Mouse (Mus musculus): ENCODE data around the gene Kdm8. TPM values are rescaled to one million over a fixed set of nuclear protein-coding genes. Genes with fewer than 3 reads are reported as not detected.

The Kdm8 gene
- polyA plus RNA-seq, 1 experiment from 2014 or later = 5.2 TPM

DNA sequence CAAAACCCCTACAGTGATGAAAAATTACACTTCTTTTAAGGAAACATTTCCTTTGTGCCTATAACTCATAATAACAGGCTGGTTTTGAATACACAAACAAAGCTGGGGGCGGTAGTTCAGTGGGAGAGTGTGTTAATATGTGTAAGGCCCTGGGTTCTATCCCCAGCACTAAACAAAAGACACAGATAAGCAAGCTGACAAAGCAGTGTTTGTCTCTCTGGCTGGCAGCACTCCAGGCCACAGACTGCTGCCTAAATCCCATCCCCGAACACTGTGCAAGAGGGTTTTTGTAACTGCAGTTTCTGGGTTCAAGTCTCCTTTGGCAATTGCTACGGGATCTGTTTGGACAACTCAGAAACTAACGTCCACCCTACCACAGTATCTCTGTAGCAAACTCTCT lies 2.2 kb upstream of the Kdm8 start:
- ATAC-seq (no peak), DNase-seq (ENCODE audit: low spot score) (no peak)
- Histone ChIP-seq H3K4me3 (ENCODE audit: low read depth, low read length) (no peak overlapping the region), H3K27ac (ENCODE audit: low read depth, low read length) (no peak overlapping the region), H3K36me3 (ENCODE audit: control insufficient read depth, insufficient read depth, low read length) (no peaks in the 10 kb centered on the region), H3K9ac (ENCODE audit: low read length) (no peak overlapping the region), H3K27me3 (replicated peaks; ENCODE audit: control insufficient read depth, insufficient read depth, low read length) (no peaks in the 10 kb centered on the region), H3K9me3 (replicated peaks; ENCODE audit: control insufficient read depth, low read length) (no peaks in the 10 kb centered on the region), H3K4me2 (ENCODE audit: low read length) (no peak overlapping the region), H3K4me1 (ENCODE audit: control insufficient read depth, insufficient read depth, low read length) (peaks cover 10% of the 10 kb centered on the region)
- WGBS = 57% methylated on average over 4 of the region's 4 CpGs

DNA sequence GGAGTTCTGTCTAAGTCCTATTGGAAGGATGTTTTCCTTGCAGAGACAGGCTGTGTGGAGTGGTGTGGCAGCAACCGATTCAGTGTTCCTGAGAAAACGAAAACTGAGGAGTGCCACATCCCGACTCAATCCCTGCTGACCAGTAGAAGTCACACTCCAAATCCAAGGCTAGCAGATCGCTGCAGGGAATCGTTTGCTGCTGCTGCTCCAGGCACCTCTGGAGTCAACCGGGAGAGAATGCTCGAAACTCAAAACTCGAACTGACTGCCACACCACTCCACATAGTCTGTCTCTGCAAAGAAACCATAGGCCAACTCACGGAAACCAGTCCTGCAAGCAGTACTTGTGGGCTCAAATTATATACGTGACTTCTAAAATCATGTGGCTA lies 406 bp upstream of the Kdm8 start:
- Histone ChIP-seq H3K9me3 (replicated peaks; ENCODE audit: control insufficient read depth, low read length) (no peaks in the 10 kb centered on the region), H3K9ac (ENCODE audit: low read length) (peak overlapping the region; percentile 73), H3K27ac (ENCODE audit: low read depth, low read length) (peak overlapping the region; percentile 91; the same call in 1 of the 2 replicates), H3K4me2 (ENCODE audit: low read length) (peak overlapping the region; percentile 89), H3K27me3 (replicated peaks; ENCODE audit: control insufficient read depth, insufficient read depth, low read length) (no peaks in the 10 kb centered on the region), H3K4me3 (ENCODE audit: low read depth, low read length) (peak overlapping the region; percentile 48), H3K4me1 (ENCODE audit: control insufficient read depth, insufficient read depth, low read length) (peaks cover 10% of the 10 kb centered on the region), H3K36me3 (ENCODE audit: control insufficient read depth, insufficient read depth, low read length) (no peaks in the 10 kb centered on the region)
- ATAC-seq = no peak
- 32% methylated on average over 10 of the region's 10 CpGs for WGBS
- no peak for DNase-seq (ENCODE audit: low spot score)

DNA sequence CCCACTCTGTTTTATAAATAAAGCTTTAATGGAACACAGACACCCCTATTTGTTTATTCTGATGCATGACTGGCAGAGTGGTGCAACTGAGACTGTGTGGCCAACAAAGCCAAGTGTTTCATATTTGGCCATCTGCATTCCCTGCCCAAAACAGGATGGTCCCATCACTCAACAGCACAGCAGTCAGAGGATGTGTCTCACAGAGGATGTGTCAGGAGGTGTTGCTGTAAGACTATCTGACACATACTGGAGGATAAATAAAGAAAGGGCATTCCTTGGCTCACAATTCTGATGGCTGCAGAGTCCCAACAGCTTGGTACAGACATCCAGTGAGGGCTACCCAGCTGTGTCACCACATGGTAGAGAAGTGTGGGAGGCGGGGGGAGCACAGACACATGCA lies 6.2 kb downstream of the Kdm8 start:
- no peaks in the 10 kb centered on the region for H3K9me3 ChIP-seq (replicated peaks; ENCODE audit: control insufficient read depth, low read length)
- H3K27me3 ChIP-seq (replicated peaks; ENCODE audit: control insufficient read depth, insufficient read depth, low read length) = no peaks in the 10 kb centered on the region
- no peak overlapping the region for H3K9ac ChIP-seq (ENCODE audit: low read length)
- 0 out of 2 replicates have a peak, but pooled peaks cover 13% of the 10 kb centered on the region for H3K36me3 ChIP-seq (ENCODE audit: control insufficient read depth, insufficient read depth, low read length)
- no peak overlapping the region for H3K27ac ChIP-seq (ENCODE audit: low read depth, low read length)
- H3K4me1 ChIP-seq (ENCODE audit: control insufficient read depth, insufficient read depth, low read length) = no peaks in the 10 kb centered on the region
- 74% methylated on average over 1 of the region's 1 CpGs for WGBS
- no peak overlapping the region for H3K4me3 ChIP-seq (ENCODE audit: low read depth, low read length)
- H3K4me2 ChIP-seq (ENCODE audit: low read length) = no peak overlapping the region
- no peak for ATAC-seq
- no peak for DNase-seq (ENCODE audit: low spot score)

DNA sequence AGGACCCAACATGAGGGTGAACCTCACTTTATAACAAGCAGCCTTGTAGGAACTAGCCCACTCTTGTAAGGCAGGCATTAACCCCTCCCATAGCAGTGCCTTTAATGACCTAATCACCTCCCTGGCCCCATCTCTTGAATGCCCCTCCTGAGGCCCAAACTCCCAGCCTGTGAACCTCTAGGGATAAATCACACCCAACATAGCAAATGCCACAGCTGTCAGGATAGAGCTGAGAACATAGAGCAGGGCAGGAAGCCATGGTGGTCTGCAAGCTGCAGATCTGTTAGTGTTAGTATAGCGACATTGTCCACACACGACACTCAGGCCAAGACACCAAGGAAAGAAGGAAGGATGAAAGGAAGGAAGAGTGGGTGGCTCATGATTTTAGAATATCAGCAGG lies 6.6 kb downstream of the Kdm8 start:
- Histone ChIP-seq H3K4me1 (ENCODE audit: control insufficient read depth, insufficient read depth, low read length) (no peaks in the 10 kb centered on the region), H3K9me3 (replicated peaks; ENCODE audit: control insufficient read depth, low read length) (no peaks in the 10 kb centered on the region), H3K4me2 (ENCODE audit: low read length) (no peak overlapping the region), H3K4me3 (ENCODE audit: low read depth, low read length) (no peak overlapping the region), H3K36me3 (ENCODE audit: control insufficient read depth, insufficient read depth, low read length) (peaks cover 15% of the 10 kb centered on the region; the same call in 1 of the 2 replicates), H3K27ac (ENCODE audit: low read depth, low read length) (no peak overlapping the region), H3K9ac (ENCODE audit: low read length) (no peak overlapping the region), H3K27me3 (replicated peaks; ENCODE audit: control insufficient read depth, insufficient read depth, low read length) (no peaks in the 10 kb centered on the region)
- 97% methylated on average over 2 of the region's 2 CpGs for WGBS
- DNase-seq (ENCODE audit: low spot score) (no peak), ATAC-seq (no peak)

DNA sequence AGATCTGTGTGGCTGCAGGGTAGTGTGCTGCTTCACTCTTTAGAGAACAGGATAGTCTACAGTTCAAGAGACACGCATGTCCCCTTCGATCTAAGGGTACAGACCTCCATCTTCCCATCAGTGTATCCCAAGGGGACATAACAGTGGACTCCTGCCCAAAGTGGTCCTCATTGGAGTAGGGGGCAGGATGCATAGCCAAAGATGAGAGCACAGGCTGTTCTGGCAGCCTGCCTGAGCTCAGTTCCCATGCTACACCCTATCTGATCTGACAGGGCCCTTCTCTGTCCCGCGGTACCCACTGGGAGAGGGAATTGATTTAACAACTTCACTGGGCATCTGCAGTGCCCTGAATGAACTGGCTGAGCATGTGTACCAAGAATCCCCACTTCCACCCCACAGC lies 9.2 kb downstream of the Kdm8 start:
- no peak overlapping the region for H3K4me3 ChIP-seq (ENCODE audit: low read depth, low read length)
- H3K27me3 ChIP-seq (replicated peaks; ENCODE audit: control insufficient read depth, insufficient read depth, low read length) = no peaks in the 10 kb centered on the region
- H3K9me3 ChIP-seq (replicated peaks; ENCODE audit: control insufficient read depth, low read length) = no peaks in the 10 kb centered on the region
- no peak overlapping the region for H3K9ac ChIP-seq (ENCODE audit: low read length)
- no peak overlapping the region for H3K4me2 ChIP-seq (ENCODE audit: low read length)
- H3K36me3 ChIP-seq (ENCODE audit: control insufficient read depth, insufficient read depth, low read length) = peaks cover 21% of the 10 kb centered on the region
- no peak overlapping the region for H3K27ac ChIP-seq (ENCODE audit: low read depth, low read length)
- 99% methylated on average over 4 of the region's 4 CpGs for WGBS
- no peaks in the 10 kb centered on the region for H3K4me1 ChIP-seq (ENCODE audit: control insufficient read depth, insufficient read depth, low read length)
- DNase-seq (ENCODE audit: low spot score) (no peak), ATAC-seq (no peak)

DNA sequence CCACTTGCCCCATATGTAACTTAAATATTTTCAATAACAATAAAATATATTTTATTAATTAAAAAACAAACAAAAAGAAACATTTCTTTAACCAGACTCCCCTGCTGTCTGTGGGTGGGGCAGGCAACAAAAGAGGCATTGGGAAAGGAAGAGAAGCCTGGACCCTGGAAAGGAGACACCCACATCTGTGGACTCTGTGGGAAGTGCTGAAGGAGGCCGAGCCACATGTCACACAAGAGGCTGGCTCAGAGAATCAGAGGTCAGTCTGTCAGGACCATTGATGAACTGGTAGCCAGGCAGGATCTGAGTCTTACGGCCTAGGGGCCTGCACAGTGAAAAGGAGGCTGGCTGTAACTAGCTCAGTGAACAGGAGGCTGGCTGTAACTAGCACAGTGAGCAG lies 17.7 kb downstream of the Kdm8 start:
- Histone ChIP-seq H3K4me3 (ENCODE audit: low read depth, low read length) (no peak overlapping the region), H3K9me3 (replicated peaks; ENCODE audit: control insufficient read depth, low read length) (no peaks in the 10 kb centered on the region), H3K9ac (ENCODE audit: low read length) (no peak overlapping the region), H3K4me1 (ENCODE audit: control insufficient read depth, insufficient read depth, low read length) (no peaks in the 10 kb centered on the region), H3K27ac (ENCODE audit: low read depth, low read length) (no peak overlapping the region), H3K36me3 (ENCODE audit: control insufficient read depth, insufficient read depth, low read length) (peaks cover 21% of the 10 kb centered on the region), H3K27me3 (replicated peaks; ENCODE audit: control insufficient read depth, insufficient read depth, low read length) (no peaks in the 10 kb centered on the region), H3K4me2 (ENCODE audit: low read length) (no peak overlapping the region)
- ATAC-seq (no peak), DNase-seq (ENCODE audit: low spot score) (no peak)
- 35% methylated on average over 2 of the region's 2 CpGs for WGBS

DNA sequence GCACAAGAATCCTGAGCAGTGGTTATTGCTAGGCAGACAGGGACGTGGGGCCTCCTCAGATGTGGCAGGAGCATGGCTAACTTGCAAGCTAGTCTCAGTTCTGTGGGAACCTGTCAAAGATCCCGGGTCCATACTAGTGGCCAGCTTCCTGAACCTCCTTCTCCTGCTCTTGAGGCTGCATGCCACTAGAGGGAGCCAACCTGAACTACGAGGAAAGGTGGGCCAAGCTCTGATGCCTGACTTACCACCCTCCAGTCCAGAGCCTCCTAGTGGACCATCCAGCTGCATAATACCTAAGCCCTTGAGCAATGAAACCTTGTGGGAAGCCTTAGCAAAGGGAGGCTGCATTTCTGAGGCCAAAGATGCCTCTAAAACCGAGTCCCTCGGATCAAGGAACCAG lies 25.5 kb downstream of the Kdm8 start:
- Histone ChIP-seq H3K4me1 (ENCODE audit: control insufficient read depth, insufficient read depth, low read length) (peaks cover 6% of the 10 kb centered on the region; the same call in 1 of the 2 replicates), H3K9me3 (replicated peaks; ENCODE audit: control insufficient read depth, low read length) (no peaks in the 10 kb centered on the region), H3K4me3 (ENCODE audit: low read depth, low read length) (no peak overlapping the region), H3K36me3 (ENCODE audit: control insufficient read depth, insufficient read depth, low read length) (peaks cover 50% of the 10 kb centered on the region), H3K4me2 (ENCODE audit: low read length) (no peak overlapping the region), H3K27me3 (replicated peaks; ENCODE audit: control insufficient read depth, insufficient read depth, low read length) (no peaks in the 10 kb centered on the region), H3K27ac (ENCODE audit: low read depth, low read length) (no peak overlapping the region), H3K9ac (ENCODE audit: low read length) (no peak overlapping the region)
- no peak for ATAC-seq
- 30% methylated on average over 5 of the region's 5 CpGs for WGBS
- peak; percentile 74 for DNase-seq (ENCODE audit: low spot score)

DNA sequence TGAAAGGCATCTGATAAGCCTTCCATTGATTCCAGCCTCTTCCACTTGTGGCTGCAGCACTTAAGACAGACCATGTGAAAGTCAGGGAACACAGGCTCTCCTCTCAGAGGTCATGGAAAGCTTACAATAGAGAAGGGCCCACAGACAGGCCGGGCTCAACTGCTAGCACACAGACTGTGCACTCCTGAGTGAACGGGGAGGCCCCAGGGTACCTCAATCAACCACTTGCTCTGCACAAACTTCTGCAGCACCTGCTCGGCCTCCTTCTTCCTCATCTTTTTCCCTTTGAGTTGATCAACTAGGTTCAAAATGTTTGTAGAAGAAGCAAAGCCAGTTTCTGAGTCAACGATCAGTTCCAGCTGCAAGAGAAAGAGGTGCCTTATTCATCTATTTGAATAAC lies 26.4 kb downstream of the Kdm8 start:
- H3K4me2 ChIP-seq (ENCODE audit: low read length) = no peak overlapping the region
- H3K4me1 ChIP-seq (ENCODE audit: control insufficient read depth, insufficient read depth, low read length) = peaks cover 13% of the 10 kb centered on the region; the same call in 1 of the 2 replicates
- no peaks in the 10 kb centered on the region for H3K27me3 ChIP-seq (replicated peaks; ENCODE audit: control insufficient read depth, insufficient read depth, low read length)
- no peak for ATAC-seq
- H3K36me3 ChIP-seq (ENCODE audit: control insufficient read depth, insufficient read depth, low read length) = peaks cover 43% of the 10 kb centered on the region
- no peak overlapping the region for H3K27ac ChIP-seq (ENCODE audit: low read depth, low read length)
- no peaks in the 10 kb centered on the region for H3K9me3 ChIP-seq (replicated peaks; ENCODE audit: control insufficient read depth, low read length)
- H3K4me3 ChIP-seq (ENCODE audit: low read depth, low read length) = no peak overlapping the region
- no peak for DNase-seq (ENCODE audit: low spot score)
- WGBS = 85% methylated on average over 4 of the region's 4 CpGs
- H3K9ac ChIP-seq (ENCODE audit: low read length) = no peak overlapping the region

DNA sequence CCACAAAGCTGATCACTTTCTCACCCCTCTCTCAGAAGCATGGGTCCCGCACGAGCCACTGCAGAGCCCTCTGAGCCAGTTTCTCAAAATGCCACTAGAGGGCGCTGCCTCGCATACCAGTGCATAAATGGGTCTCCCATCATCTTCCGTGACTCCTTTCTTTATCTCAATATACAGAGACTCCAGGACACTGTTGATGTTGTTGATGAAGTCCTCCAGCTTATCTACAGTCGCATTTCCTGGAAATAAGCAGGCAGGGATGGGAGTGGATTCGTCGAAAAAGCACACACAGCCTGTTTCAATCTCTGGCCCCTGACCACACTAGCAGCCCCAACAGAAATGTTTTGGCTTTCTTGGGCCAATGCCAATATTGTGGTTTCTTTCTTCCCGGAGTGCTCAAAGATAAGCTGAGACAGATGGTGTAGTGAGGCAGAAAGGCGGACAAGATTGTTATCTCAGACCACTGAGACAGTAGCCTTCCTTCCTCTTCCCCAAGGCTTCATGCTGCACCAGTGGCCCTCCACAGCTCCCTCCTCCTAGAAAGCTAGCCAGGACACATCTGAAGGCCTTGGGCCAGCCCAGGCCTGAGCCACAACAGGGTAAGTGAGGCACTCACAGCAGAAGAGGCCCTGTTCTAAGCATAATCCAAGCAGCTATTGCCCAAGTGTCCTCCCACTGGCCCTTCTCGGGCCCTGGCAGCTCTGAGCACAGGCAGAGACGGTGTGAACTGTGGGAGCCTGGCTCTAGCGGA lies 27.7 kb downstream of the Kdm8 start:
- H3K9ac ChIP-seq (ENCODE audit: low read length) = peak overlapping the region; percentile 17; the same call in 1 of the 2 replicates
- no peak overlapping the region for H3K4me3 ChIP-seq (ENCODE audit: low read depth, low read length)
- peaks cover 30% of the 10 kb centered on the region for H3K36me3 ChIP-seq (ENCODE audit: control insufficient read depth, insufficient read depth, low read length)
- no peak overlapping the region for H3K4me2 ChIP-seq (ENCODE audit: low read length)
- H3K27me3 ChIP-seq (replicated peaks; ENCODE audit: control insufficient read depth, insufficient read depth, low read length) = no peaks in the 10 kb centered on the region
- DNase-seq (ENCODE audit: low spot score) = peak; percentile 86
- H3K27ac ChIP-seq (ENCODE audit: low read depth, low read length) = peak overlapping the region; percentile 21; the same call in 1 of the 2 replicates
- WGBS = 35% methylated on average over 13 of the region's 13 CpGs
- no peaks in the 10 kb centered on the region for H3K9me3 ChIP-seq (replicated peaks; ENCODE audit: control insufficient read depth, low read length)
- ATAC-seq = peak; percentile 76
- peaks cover 18% of the 10 kb centered on the region for H3K4me1 ChIP-seq (ENCODE audit: control insufficient read depth, insufficient read depth, low read length)
